Comparison of ENCODE assay signal across 16 mouse cellular contexts in the genomic region with DNA sequence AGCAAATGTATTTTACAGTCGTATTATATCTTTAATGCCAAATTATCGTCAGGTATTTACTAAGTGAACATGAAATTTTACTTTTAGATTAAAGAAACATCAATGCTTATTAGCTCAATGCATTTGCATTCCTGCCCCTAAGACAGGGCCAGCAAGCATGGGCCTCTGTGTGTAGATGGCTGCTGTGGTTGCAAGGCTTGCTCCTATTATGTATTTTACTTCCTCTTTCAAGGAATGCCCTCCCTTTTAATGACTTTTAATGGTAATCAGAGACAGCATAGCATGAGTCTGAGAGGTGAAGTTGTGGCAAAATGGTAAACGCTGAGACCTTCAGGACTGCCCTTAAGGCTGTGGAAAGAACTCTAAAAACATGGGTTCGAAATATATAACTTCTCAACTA.
"Had no signal": no experiment of that assay in that cellular context is flagged by ENCODE, and none has a peak within 500 bp of the region (broad histone marks: within the 10 kb centered on the region; RNA-seq: fewer than 3 reads in every experiment).

No protein-coding gene starts in this region.

- H3K4me3 ChIP-seq: limb, embryonic 12.5 days; limb, embryonic 15.5 days; midbrain, embryonic 12.5 days; midbrain, embryonic 15.5 days; neural tube, embryonic 12.5 days; neural tube, embryonic 15.5 days had no signal

- DNase-seq: kidney, adult 18-20 months; kidney, adult 9 months; kidney, postnatal 14 days; kidney, postnatal 4 days; left cerebral cortex, postnatal 4 days; liver, postnatal 0 days; lung, embryonic 14.5 days; thymus, adult 2 months; thymus, postnatal 14 days had no signal

- H3K9me3 ChIP-seq: limb, embryonic 15.5 days; midbrain, embryonic 15.5 days; neural tube, embryonic 15.5 days had no signal

- H3K36me3 ChIP-seq: midbrain, embryonic 15.5 days; neural tube, embryonic 15.5 days had no signal

- H3K27me3 ChIP-seq: limb, embryonic 12.5 days; limb, embryonic 15.5 days; midbrain, embryonic 12.5 days; midbrain, embryonic 15.5 days; neural tube, embryonic 12.5 days; neural tube, embryonic 15.5 days had no signal

- H3K4me1 ChIP-seq: limb, embryonic 12.5 days; limb, embryonic 15.5 days; midbrain, embryonic 12.5 days; midbrain, embryonic 15.5 days; neural tube, embryonic 12.5 days; neural tube, embryonic 15.5 days had no signal

- ATAC-seq: liver, postnatal 0 days; lung, postnatal 0 days; midbrain, embryonic 15.5 days had no signal
